Mouse (Mus musculus) intestine, postnatal 0 days (tissue): ENCODE results near the gene Cacnb2. TPM values are rescaled to one million over a fixed set of nuclear protein-coding genes. Genes with fewer than 3 reads are reported as not detected.

Source experiments
- ATAC-seq: fragments of 200-750 bp; cut with Nextera tagmentation; 2 replicates; pipeline ENCODE4 v1.8.0; 2017; ENCODE audit warnings: mild to moderate bottlenecking, moderate TSS enrichment, moderate library complexity
- H3K27ac ChIP-seq: fragments of 300-500 bp; sonication (generic); 2 replicates; pipeline ENCODE4 v1.5.1; 2014; ENCODE audit warnings: mild to moderate bottlenecking, low read depth, low read length, moderate library complexity
- H3K27me3 ChIP-seq: fragments of 300-500 bp; sonication (generic); replicated peaks from 2 replicates; pipeline ENCODE4 v1.6.1; 2014; ENCODE audit warnings: low read length, mixed read lengths; ENCODE audit not compliant: control insufficient read depth, insufficient read depth
- H3K36me3 ChIP-seq: fragments of 300-500 bp; sonication (generic); 2 replicates; pipeline ENCODE4 v1.6.1; 2014; ENCODE audit warnings: mild to moderate bottlenecking, moderate library complexity; ENCODE audit not compliant: control insufficient read depth, insufficient read depth
- H3K4me1 ChIP-seq: fragments of 300-500 bp; sonication (generic); replicated peaks from 2 replicates; pipeline ENCODE4 v1.6.1; 2014; ENCODE audit warnings: antibody characterized with exemption, low read length, mixed read lengths; ENCODE audit not compliant: control insufficient read depth, insufficient read depth
- H3K4me2 ChIP-seq: fragments of 300-500 bp; sonication (generic); replicated peaks from 2 replicates; pipeline ENCODE4 v1.6.1; 2014; ENCODE audit warnings: low read depth, mild to moderate bottlenecking, moderate library complexity
- H3K4me3 ChIP-seq: fragments of 300-500 bp; sonication (generic); 2 replicates; pipeline ENCODE4 v1.5.1; 2014; ENCODE audit warnings: low read depth, low read length
- H3K9ac ChIP-seq: fragments of 300-500 bp; sonication (generic); 2 replicates; pipeline ENCODE4 v1.6.1; 2014; ENCODE audit warnings: mild to moderate bottlenecking, low read depth, low read length
- H3K9me3 ChIP-seq: fragments of 300-500 bp; sonication (generic); 2 replicates; pipeline ENCODE4 v1.6.1; 2016; ENCODE audit warnings: mixed run types; ENCODE audit not compliant: control insufficient read depth
- CTCF ChIP-seq: sonication (generic); IDR thresholded peaks from 2 replicates; pipeline ENCODE4 v1.5.1; 2016; ENCODE audit warnings: low read depth, mild to moderate bottlenecking, control low read depth, antibody characterized with exemption, moderate library complexity
- WGBS: fragments of 180-500 bp; shearing (Covaris S2); extraction: QIAGEN DNeasy Blood & Tissue Kit; methylation state at CpG from one replicate; pipeline ENCODE4 v1.1.7; 2014; 5-methylcytosine and 5-hydroxymethylcytosine counted together
- polyA plus RNA-seq: library from polyadenylated mRNA; unstranded; fragments of >200 nt; fragmentation: Nextera tagmentation; extraction: Ambion mirVana; gene quantifications from 2 replicates; pipeline ENCODE4 v1.2.1, GENCODE M21; 2015

Gene Cacnb2
- polyA plus RNA-seq, 1 experiment from 2014 or later = 0.99 TPM

- 89% methylated on average over 1 of the region's 1 CpGs for whole genome bisulfite sequencing
- ATAC-seq = no peak
- Histone ChIP-seq H3K27me3 (no peaks in the 10 kb centered on the region), H3K27ac (no peak overlapping the region), H3K9ac (no peak overlapping the region), H3K4me2 (no peak overlapping the region), H3K9me3 (no peaks in the 10 kb centered on the region), H3K36me3 (0 out of 2 replicates have a peak, but pooled peaks cover 3% of the 10 kb centered on the region), H3K4me1 (no peaks in the 10 kb centered on the region), H3K4me3 (no peak overlapping the region)
- no peak for TF ChIP-seq CTCF
These were observed 405.2 kb downstream of the Cacnb2 start for GRCm38 (mm10) chr2:15008072-15008471.

GRCm38 (mm10) chr2:15026817-15027216, 423.9 kb downstream of the Cacnb2 start:
- no peaks in the 10 kb centered on the region for H3K4me1 ChIP-seq
- ATAC-seq = no peak
- H3K36me3 ChIP-seq = peaks cover 5% of the 10 kb centered on the region; the same call in 1 of the 2 replicates
- no peak overlapping the region for H3K27ac ChIP-seq
- no peak for TF ChIP-seq CTCF
- H3K9ac ChIP-seq = no peak overlapping the region
- WGBS = 90% methylated on average over 3 of the region's 3 CpGs
- H3K4me2 ChIP-seq = no peak overlapping the region
- H3K27me3 ChIP-seq = no peaks in the 10 kb centered on the region
- no peak overlapping the region for H3K4me3 ChIP-seq
- H3K9me3 ChIP-seq = no peaks in the 10 kb centered on the region

GRCm38 (mm10) chr2:15027816-15028215, 424.9 kb downstream of the Cacnb2 start:
- no peak for TF ChIP-seq CTCF
- H3K4me2 ChIP-seq = no peak overlapping the region
- no peak overlapping the region for H3K4me3 ChIP-seq
- no peak overlapping the region for H3K27ac ChIP-seq
- H3K27me3 ChIP-seq = no peaks in the 10 kb centered on the region
- no peak overlapping the region for H3K9ac ChIP-seq
- ATAC-seq = no peak
- no peaks in the 10 kb centered on the region for H3K4me1 ChIP-seq
- 94% methylated on average over 1 of the region's 1 CpGs for WGBS
- peaks cover 5% of the 10 kb centered on the region; the same call in 1 of the 2 replicates for H3K36me3 ChIP-seq
- no peaks in the 10 kb centered on the region for H3K9me3 ChIP-seq

Other genes with a start within 250 kb of the Cacnb2 start
- 0.05 TPM in 1 of 2 replicates, not detected in the other for gene Slc39a12, start 214.8 kb upstream of the Cacnb2 start, polyA plus RNA-seq